15 mouse cellular contexts compared by ENCODE assay signal in genomic region chr11:62983793-62984192, GRCm38 (mm10). TPM values are rescaled to one million over a fixed set of nuclear protein-coding genes. Genes with fewer than 3 reads are reported as not detected.
A peak's percentile ranks its signal among the peaks of the same experiment; 100 is the strongest.
DNase-seq lines count a peak whose midpoint lies in the region; ATAC-seq and TF ChIP-seq lines count a peak whose summit lies in the region.
"Had no signal": no experiment of that assay in that cellular context is flagged by ENCODE, and none has a peak within 500 bp of the region (broad histone marks: within the 10 kb centered on the region; RNA-seq: fewer than 3 reads in every experiment).

No protein-coding gene starts in this region.

- H3K27ac ChIP-seq in kidney, postnatal 0 days = peak overlapping the region; percentile 13; the same call in 1 of the 2 replicates
- no peak overlapping the region; the same call in 1 of the 2 replicates for H3K27ac ChIP-seq in midbrain, embryonic 12.5 days (replicated peaks)
- no peak overlapping the region for H3K27ac ChIP-seq in liver, postnatal 0 days (ENCODE audit: low read depth)
- H3K27ac ChIP-seq: embryonic facial prominence, embryonic 15.5 days had no signal

- no peak for TF ChIP-seq EP300 in liver, postnatal 0 days (IDR thresholded peaks at IDR 0.05; ENCODE audit: low read depth)

- no peak overlapping the region for H3K4me3 ChIP-seq in kidney, postnatal 0 days (replicated peaks; ENCODE audit: low read depth, low read length)
- no peak overlapping the region for H3K4me3 ChIP-seq in midbrain, embryonic 12.5 days
- no peak overlapping the region for H3K4me3 ChIP-seq in liver, postnatal 0 days (ENCODE audit: low read depth, low read length)
- H3K4me3 ChIP-seq: embryonic facial prominence, embryonic 15.5 days; myocyte had no signal

- H3K27me3 ChIP-seq in kidney, postnatal 0 days (ENCODE audit: insufficient read depth, low read length) = no peaks in the 10 kb centered on the region
- H3K27me3 ChIP-seq in midbrain, embryonic 12.5 days = 0 out of 2 replicates have a peak, but pooled peaks cover 10% of the 10 kb centered on the region
- H3K27me3 ChIP-seq in liver, postnatal 0 days (ENCODE audit: insufficient read depth, low read length) = no peaks in the 10 kb centered on the region
- H3K27me3 ChIP-seq: embryonic facial prominence, embryonic 15.5 days had no signal

- no peak overlapping the region for H3K9ac ChIP-seq in kidney, postnatal 0 days (ENCODE audit: low read depth, low read length)
- no peak overlapping the region for H3K9ac ChIP-seq in midbrain, embryonic 12.5 days (replicated peaks)
- no peak overlapping the region for H3K9ac ChIP-seq in liver, postnatal 0 days (replicated peaks)
- H3K9ac ChIP-seq: embryonic facial prominence, embryonic 15.5 days had no signal

- no peaks in the 10 kb centered on the region for H3K9me3 ChIP-seq in kidney, postnatal 0 days (replicated peaks; ENCODE audit: low read length)
- 0 out of 2 replicates have a peak, but pooled peaks cover 4% of the 10 kb centered on the region for H3K9me3 ChIP-seq in midbrain, embryonic 12.5 days
- no peaks in the 10 kb centered on the region for H3K9me3 ChIP-seq in liver, postnatal 0 days (ENCODE audit: low read length)
- H3K9me3 ChIP-seq: embryonic facial prominence, embryonic 15.5 days had no signal

- H3K4me1 ChIP-seq in kidney, postnatal 0 days (replicated peaks; ENCODE audit: insufficient read depth, low read length) = no peaks in the 10 kb centered on the region
- peaks cover 22% of the 10 kb centered on the region for H3K4me1 ChIP-seq in midbrain, embryonic 12.5 days
- no peaks in the 10 kb centered on the region for H3K4me1 ChIP-seq in liver, postnatal 0 days (ENCODE audit: insufficient read depth)

- ATAC-seq in kidney, postnatal 0 days (replicated peaks; ENCODE audit: low FRiP score, low read depth) = no peak
- peak; percentile 42; the same call in 1 of the 2 replicates for ATAC-seq in granulocyte monocyte progenitor cell, adult 5-6 weeks (replicated peaks; ENCODE audit: poor library complexity, severe bottlenecking)
- ATAC-seq in midbrain, embryonic 12.5 days (ENCODE audit: low FRiP score, low read depth) = peak; percentile 62; the same call in 1 of the 2 replicates
- ATAC-seq in liver, postnatal 0 days = no peak

- H3K4me2 ChIP-seq in kidney, postnatal 0 days (ENCODE audit: low read length) = no peak overlapping the region
- H3K4me2 ChIP-seq in midbrain, embryonic 12.5 days (replicated peaks) = no peak overlapping the region
- H3K4me2 ChIP-seq in liver, postnatal 0 days (ENCODE audit: low read depth, low read length) = no peak overlapping the region
- H3K4me2 ChIP-seq: embryonic facial prominence, embryonic 15.5 days; liver, embryonic 11.5 days had no signal

- TF ChIP-seq CTCF in kidney, postnatal 0 days (IDR thresholded peaks at IDR 0.05; ENCODE audit: low read depth) = no peak
- TF ChIP-seq CTCF in liver, postnatal 0 days (IDR thresholded peaks at IDR 0.05; ENCODE audit: low read depth) = no peak

- H3K36me3 ChIP-seq in kidney, postnatal 0 days (ENCODE audit: insufficient read depth, low read length) = no peaks in the 10 kb centered on the region
- no peaks in the 10 kb centered on the region for H3K36me3 ChIP-seq in midbrain, embryonic 12.5 days
- no peaks in the 10 kb centered on the region for H3K36me3 ChIP-seq in liver, postnatal 0 days (replicated peaks; ENCODE audit: insufficient read depth, low read length)
- H3K36me3 ChIP-seq: embryonic facial prominence, embryonic 15.5 days had no signal

- WGBS in kidney, postnatal 0 days = 26% methylated on average over 3 of the region's 3 CpGs
- WGBS in midbrain, embryonic 12.5 days = 5% methylated on average over 3 of the region's 3 CpGs
- 16% methylated on average over 3 of the region's 3 CpGs for WGBS in liver, postnatal 0 days (ENCODE audit: insufficient replicate concordance)

- DNase-seq in kidney, postnatal 0 days (ENCODE audit: low spot score) = peak; percentile 42
- DNase-seq in kidney, adult 18-20 months = no peak
- DNase-seq in brain, adult 2 months (ENCODE audit: low read depth, low spot score) = peak; percentile 64
- no peak for DNase-seq in liver, postnatal 0 days
- no peak for DNase-seq in layer of hippocampus, adult 11-12 months (ENCODE audit: low spot score)
- DNase-seq in cerebellum, postnatal 36 days = no peak
- DNase-seq: layer of hippocampus, postnatal 36 days; right cerebral cortex, postnatal 25 days had no signal

RNA-seq across cellular contexts. Expression of gene Cdrt4, which starts 32.8 kb away (rescaled TPM):
- 0.17 TPM in 1 of 2 replicates, not detected in the other for polyA plus RNA-seq in kidney, postnatal 0 days (2015; fragmentation: Nextera tagmentation; extraction: Ambion mirVana)
- total RNA-seq in granulocyte monocyte progenitor cell, adult 5-6 weeks (2014; fragmentation: Nextera tagmentation) = not detected in 2 replicates
- not detected in 2 replicates for total RNA-seq in granulocyte monocyte progenitor cell, adult 5-6 weeks (2017)
- polyA plus RNA-seq in midbrain, embryonic 12.5 days (2016; fragmentation: Nextera tagmentation; extraction: Ambion mirVana) = not detected in 2 replicates
- not detected in 2 replicates for polyA plus RNA-seq in liver, postnatal 0 days (2015; fragmentation: Nextera tagmentation; extraction: Ambion mirVana)
- total RNA-seq: gastrocnemius, adult 8-10 months; heart, postnatal 25 days had no signal
- polyA plus RNA-seq: liver, embryonic 11.5 days; myocyte had no signal

Comparison
In these comparisons a context has a peak if more than half of its experiments do, and no peak if none do; other contexts are left out.
1. DNase-seq: peak in kidney, postnatal 0 days (single experiment) and brain, adult 2 months (single experiment); none in kidney, adult 18-20 months (single experiment), liver, postnatal 0 days (single experiment), layer of hippocampus, adult 11-12 months (single experiment) and cerebellum, postnatal 36 days (0 of 2).
2. ATAC-seq: peak in granulocyte monocyte progenitor cell, adult 5-6 weeks (single experiment) and midbrain, embryonic 12.5 days (single experiment); none in kidney, postnatal 0 days (single experiment) and liver, postnatal 0 days (single experiment).